Mouse (Mus musculus): ENCODE results near the gene Zfp46. TPM values are rescaled to one million over a fixed set of nuclear protein-coding genes. Genes with fewer than 3 reads are reported as not detected.

Gene Zfp46
- total RNA-seq, 2 experiments from 2014 or later, result 7.4 to 7.7 TPM

GRCm38 (mm10) chr4:136311042-136311999 lies 26.8 kb downstream of the Zfp46 start:
- peak; percentile 23 for ATAC-seq (replicated peaks; ENCODE audit: poor library complexity)

- no peak for ATAC-seq (replicated peaks; ENCODE audit: poor library complexity)
These were observed 28.1 kb downstream of the Zfp46 start for GRCm38 (mm10) chr4:136312616-136313015.

GRCm38 (mm10) chr4:136317667-136318066 lies 33.2 kb downstream of the Zfp46 start:
- no peak for ATAC-seq (replicated peaks; ENCODE audit: poor library complexity)

GRCm38 (mm10) chr4:136320016-136320415 lies 35.5 kb downstream of the Zfp46 start:
- ATAC-seq (replicated peaks; ENCODE audit: poor library complexity), result no peak

- ATAC-seq (replicated peaks; ENCODE audit: poor library complexity), result no peak
These were observed 39.7 kb downstream of the Zfp46 start for GRCm38 (mm10) chr4:136324226-136324625.

GRCm38 (mm10) chr4:136327238-136327637 lies 42.8 kb downstream of the Zfp46 start:
- no peak for ATAC-seq (replicated peaks; ENCODE audit: poor library complexity)

- ATAC-seq (replicated peaks; ENCODE audit: poor library complexity), result no peak
These were observed 43.6 kb downstream of the Zfp46 start for GRCm38 (mm10) chr4:136328115-136328514.

GRCm38 (mm10) chr4:136331709-136332108 lies 47.2 kb downstream of the Zfp46 start:
- ATAC-seq (replicated peaks; ENCODE audit: poor library complexity), result no peak

- no peak for ATAC-seq (replicated peaks; ENCODE audit: poor library complexity)
These were observed 48.7 kb downstream of the Zfp46 start for GRCm38 (mm10) chr4:136333191-136333590.

GRCm38 (mm10) chr4:136335065-136335464 lies 50.6 kb downstream of the Zfp46 start:
- no peak for ATAC-seq (replicated peaks; ENCODE audit: poor library complexity)

GRCm38 (mm10) chr4:136337129-136337528 lies 52.6 kb downstream of the Zfp46 start:
- ATAC-seq (replicated peaks; ENCODE audit: poor library complexity), result no peak

Other genes starting within 250 kb of the Zfp46 start
- 1,572 and 1,580 TPM in 2 replicates for gene Rpl11, start 231.3 kb upstream of the Zfp46 start, total RNA-seq (2015)
- 841 and 996 TPM in 2 replicates for gene Rpl11, start 231.3 kb upstream of the Zfp46 start, total RNA-seq (2017)
- gene Id3, start 141.2 kb upstream of the Zfp46 start, total RNA-seq (2015), result 0.44 and 1.4 TPM in 2 replicates
- gene Id3, start 141.2 kb upstream of the Zfp46 start, total RNA-seq (2017), result 1.0 and 2.4 TPM in 2 replicates
- gene E2f2, start 112.3 kb upstream of the Zfp46 start, total RNA-seq (2015), result 5.6 and 7.5 TPM in 2 replicates
- gene E2f2, start 112.3 kb upstream of the Zfp46 start, total RNA-seq (2017), result 5.9 and 6.1 TPM in 2 replicates
- not detected in 2 replicates for gene Asap3, start 78.3 kb upstream of the Zfp46 start, total RNA-seq (2015)
- not detected in 2 replicates for gene Asap3, start 78.3 kb upstream of the Zfp46 start, total RNA-seq (2017)
- gene Tcea3, start 37.0 kb upstream of the Zfp46 start, total RNA-seq (2015), result 0.10 TPM in 1 of 2 replicates, not detected in the other
- gene Tcea3, start 37.0 kb upstream of the Zfp46 start, total RNA-seq (2017), result 0.33 and 0.41 TPM in 2 replicates
- gene Hnrnpr, start 26.3 kb downstream of the Zfp46 start, total RNA-seq (2015), result 114 and 118 TPM in 2 replicates
- 179 and 224 TPM in 2 replicates for gene Hnrnpr, start 26.3 kb downstream of the Zfp46 start, total RNA-seq (2017)
- gene Htr1d, start 138.8 kb downstream of the Zfp46 start, total RNA-seq (2015), result not detected in 2 replicates
- gene Htr1d, start 138.8 kb downstream of the Zfp46 start, total RNA-seq (2017), result not detected in 2 replicates
- not detected in 2 replicates for gene 6030445D17Rik, start 177.6 kb downstream of the Zfp46 start, total RNA-seq (2015)
- not detected in 2 replicates for gene 6030445D17Rik, start 177.6 kb downstream of the Zfp46 start, total RNA-seq (2017)
- gene Luzp1, start 185.1 kb downstream of the Zfp46 start, total RNA-seq (2015), result 3.4 and 3.7 TPM in 2 replicates
- 2.3 and 3.3 TPM in 2 replicates for gene Luzp1, start 185.1 kb downstream of the Zfp46 start, total RNA-seq (2017)